Mouse (Mus musculus): ENCODE results near the gene Sumo2.

DNA sequence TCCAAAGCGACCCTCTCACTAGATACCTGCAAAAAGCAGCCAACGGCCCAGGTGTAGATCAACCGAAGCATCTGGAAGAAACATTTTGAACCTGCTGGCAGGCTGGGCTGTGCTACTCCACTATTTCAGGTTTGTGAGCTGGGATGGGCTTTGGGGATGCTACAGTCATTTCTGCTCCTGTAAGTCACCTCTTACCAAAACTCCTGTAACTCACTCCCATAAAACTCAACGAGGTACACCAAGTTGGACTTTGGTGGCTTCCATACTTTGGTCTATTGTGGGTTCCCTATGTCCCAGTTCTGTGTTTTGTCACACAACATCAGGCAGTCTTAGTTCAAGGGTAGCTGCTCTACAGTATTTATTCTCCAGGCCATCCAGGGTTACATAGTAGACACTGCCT, 15.0 kb downstream of the Sumo2 start:
- TF ChIP-seq POLR2A (IDR thresholded peaks at IDR 0.05; ENCODE audit: insufficient read depth, low read depth, low read length) (no peak), CTCF (IDR thresholded peaks at IDR 0.05) (no peak)

Data from heart, adult 2 months (tissue).